Mouse (Mus musculus) CH12.LX (cell line): ENCODE results near the gene Cacnb2.

Source experiments
- CHD2 ChIP-seq: IDR thresholded peaks from 2 replicates; pipeline ENCODE4 v1.6.1; 2011; ENCODE audit warnings: low read length, improper control_type of control experiment
- JUND ChIP-seq: conservative IDR thresholded peaks from 2 replicates; pipeline ENCODE4 v1.6.1; 2011; ENCODE audit warnings: low read depth, low read length, improper control_type of control experiment

DNA sequence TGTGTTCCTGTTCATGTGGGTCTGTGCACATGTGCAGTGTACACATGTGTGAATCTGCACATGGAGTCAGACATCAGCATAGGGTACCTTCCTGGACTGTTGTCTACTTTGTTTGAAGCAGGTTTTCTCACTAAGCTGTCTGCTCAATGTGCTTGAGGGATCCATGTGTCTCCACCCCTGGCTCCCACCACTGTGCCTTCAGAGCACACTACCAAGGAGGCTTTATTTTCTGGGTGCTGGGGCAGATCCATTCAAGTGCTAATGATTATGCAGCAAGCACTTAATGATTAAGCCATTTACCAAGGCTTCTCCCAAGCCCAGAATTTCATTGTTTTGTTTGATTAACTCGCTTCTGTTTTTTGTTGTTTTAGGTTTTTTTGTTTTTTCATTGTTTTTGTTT, 62.3 kb downstream of the Cacnb2 start:
- TF ChIP-seq CHD2, result no peak
- no peak for TF ChIP-seq JUND
